ENCODE assay signal across 7 mouse cellular contexts in genomic region chr14:26668371-26669291, GRCm38 (mm10). TPM values are rescaled to one million over a fixed set of nuclear protein-coding genes. Genes with fewer than 3 reads are reported as not detected.
DNase-seq lines count a peak whose midpoint lies in the region; ATAC-seq and TF ChIP-seq lines count a peak whose summit lies in the region.

No protein-coding gene starts in this region.

- TF ChIP-seq POLR2A in small intestine, adult 2 months (IDR thresholded peaks at IDR 0.05; ENCODE audit: low read depth, low read length) = no peak; the same call in 1 of the 2 replicates

- no peaks in the 10 kb centered on the region for H3K9me3 ChIP-seq in intestine, embryonic 14.5 days (ENCODE audit: control insufficient read depth, low read length)

- in situ Hi-C loops in Patski (cut with MboI; ENCODE audit: low pct_unique_long_range_greater_than_20kb) = no loop called here

- H3K9ac ChIP-seq in intestine, embryonic 14.5 days (ENCODE audit: low read length) = peak overlapping the region; percentile 82

- H3K4me3 ChIP-seq in intestine, embryonic 14.5 days (ENCODE audit: low read depth, low read length) = peak overlapping the region; percentile 100
- peak overlapping the region; percentile 85 for H3K4me3 ChIP-seq in small intestine, adult 2 months (ENCODE audit: low read depth, low read length)

- peaks cover 25% of the 10 kb centered on the region for H3K36me3 ChIP-seq in intestine, embryonic 14.5 days (ENCODE audit: control insufficient read depth, insufficient read depth, low read length)
- H3K36me3 ChIP-seq in small intestine, adult 2 months (ENCODE audit: control insufficient read depth, insufficient read depth, low read length) = peaks cover 14% of the 10 kb centered on the region

- peak overlapping the region; percentile 86 for H3K4me2 ChIP-seq in intestine, embryonic 14.5 days (ENCODE audit: low read length)

- intact Hi-C loops in left cerebral cortex, postnatal 36 days (cut with DNase I) = no loop called here

- no peak for DNase-seq in Patski (ENCODE audit: low read depth, low spot score)
- peak; percentile 17 to 38 for DNase-seq in cerebellum, adult 18-20 months
- DNase-seq in frontal cortex, adult 2 months (ENCODE audit: extremely low spot score in 1 of 2, low spot score in 1 of 2) = peak; percentile 32 to 50
- peak; percentile 78 for DNase-seq in intestine, embryonic 14.5 days (ENCODE audit: low spot score)
- DNase-seq in left cerebral cortex, postnatal 36 days (ENCODE audit: low spot score in 2 of 2) = peak; percentile 64 to 72

- H3K27me3 ChIP-seq in Patski = no peaks in the 10 kb centered on the region
- no peaks in the 10 kb centered on the region for H3K27me3 ChIP-seq in intestine, embryonic 14.5 days (replicated peaks; ENCODE audit: control insufficient read depth, insufficient read depth, low read length)
- H3K27me3 ChIP-seq in small intestine, adult 2 months (ENCODE audit: control insufficient read depth, insufficient read depth, low read length) = no peaks in the 10 kb centered on the region

- peaks cover 12% of the 10 kb centered on the region; the same call in 1 of the 2 replicates for H3K4me1 ChIP-seq in intestine, embryonic 14.5 days (replicated peaks; ENCODE audit: control insufficient read depth, insufficient read depth, low read length)
- 0 out of 2 replicates have a peak, but pooled peaks cover 2% of the 10 kb centered on the region for H3K4me1 ChIP-seq in small intestine, adult 2 months (ENCODE audit: control insufficient read depth, insufficient read depth, insufficient read length, low read length)

- ATAC-seq in Patski = peak; percentile 40
- peak; percentile 58 for ATAC-seq in intestine, embryonic 14.5 days (replicated peaks; ENCODE audit: low FRiP score, low TSS enrichment, low read depth)
- ATAC-seq in megakaryocyte-erythroid progenitor cell, adult 5-6 weeks (replicated peaks; ENCODE audit: low FRiP score, low TSS enrichment, poor library complexity, severe bottlenecking) = peak; percentile 46

- under 1% methylated on average over 73 of the region's 73 CpGs for WGBS in intestine, embryonic 14.5 days
- under 1% methylated on average over 73 of the region's 73 CpGs for WGBS in small intestine, adult 2 months

- POLR2A ChIA-PET in Patski (lab: Charles Lee) = interaction anchor here (1.5 kb wide), 1 partner anchor 11 kb away, joined by 8 read pairs; no protein-coding TSS in a partner anchor

- CTCF ChIA-PET in Patski (lab: Charles Lee) = interaction anchor here (1.2 to 1.3 kb wide), 2 partner anchors 12 to 17 kb away, joined by 3 to 5 read pairs; no protein-coding TSS in a partner anchor

- no peak for TF ChIP-seq CTCF in Patski (IDR thresholded peaks at IDR 0.05)
- TF ChIP-seq CTCF in small intestine, adult 2 months (IDR thresholded peaks at IDR 0.05; ENCODE audit: extremely low read depth, insufficient read length, insufficient replicate concordance, low read depth, low read length) = no peak

- peak overlapping the region; percentile 86 for H3K27ac ChIP-seq in intestine, embryonic 14.5 days (ENCODE audit: low read depth)
- H3K27ac ChIP-seq in small intestine, adult 2 months (ENCODE audit: insufficient read depth, low read depth, low read length) = peak overlapping the region; percentile 89

RNA-seq across cellular contexts. Expression of gene Pde12, which starts 1.1 kb away (rescaled TPM):
- polyA plus RNA-seq in Patski (2021) = 8.6 TPM
- 4.8 and 4.9 TPM in 2 replicates for polyA plus RNA-seq in frontal cortex, adult 2 months (2012; rRNA removed)
- polyA plus RNA-seq in intestine, embryonic 14.5 days (2014; fragmentation: Nextera tagmentation; extraction: Ambion mirVana) = 11.3 and 11.7 TPM in 2 replicates
- 1 to 10 TPM; 8.2 to 8.7 TPM for total RNA-seq in left cerebral cortex, postnatal 36 days (2021)
- total RNA-seq in megakaryocyte-erythroid progenitor cell, adult 5-6 weeks (2014; fragmentation: Nextera tagmentation) = 12.0 and 12.4 TPM in 2 replicates
- total RNA-seq in megakaryocyte-erythroid progenitor cell, adult 5-6 weeks (2017) = 18.6 and 20.5 TPM in 2 replicates
- 4.2 and 5.3 TPM in 2 replicates for polyA plus RNA-seq in small intestine, adult 2 months (2012; rRNA removed)

RNA-seq across cellular contexts. Expression of gene Dnah12, which starts 24.4 kb away (rescaled TPM):
- 0.04 TPM for polyA plus RNA-seq in Patski (2021)
- polyA plus RNA-seq in frontal cortex, adult 2 months (2012; rRNA removed) = 0.04 and 0.06 TPM in 2 replicates
- 0.12 and 0.31 TPM in 2 replicates for polyA plus RNA-seq in intestine, embryonic 14.5 days (2014; fragmentation: Nextera tagmentation; extraction: Ambion mirVana)
- under 1 TPM; 0.16 to 0.20 TPM for total RNA-seq in left cerebral cortex, postnatal 36 days (2021)
- 2.7 and 3.5 TPM in 2 replicates for total RNA-seq in megakaryocyte-erythroid progenitor cell, adult 5-6 weeks (2014; fragmentation: Nextera tagmentation)
- total RNA-seq in megakaryocyte-erythroid progenitor cell, adult 5-6 weeks (2017) = 3.8 and 5.7 TPM in 2 replicates
- polyA plus RNA-seq in small intestine, adult 2 months (2012; rRNA removed) = not detected in 2 replicates

RNA-seq across cellular contexts. Expression of gene Arf4, which starts 30.8 kb away (rescaled TPM):
- 302 TPM for polyA plus RNA-seq in Patski (2021)
- 107 and 111 TPM in 2 replicates for polyA plus RNA-seq in frontal cortex, adult 2 months (2012; rRNA removed)
- 579 and 583 TPM in 2 replicates for polyA plus RNA-seq in intestine, embryonic 14.5 days (2014; fragmentation: Nextera tagmentation; extraction: Ambion mirVana)
- 100 to 1,000 TPM; 108 TPM for total RNA-seq in left cerebral cortex, postnatal 36 days (2021)
- 122 TPM in 2 replicates for total RNA-seq in megakaryocyte-erythroid progenitor cell, adult 5-6 weeks (2014; fragmentation: Nextera tagmentation)
- 69.3 and 73.4 TPM in 2 replicates for total RNA-seq in megakaryocyte-erythroid progenitor cell, adult 5-6 weeks (2017)
- 139 and 203 TPM in 2 replicates for polyA plus RNA-seq in small intestine, adult 2 months (2012; rRNA removed)
